Mouse (Mus musculus) embryonic facial prominence, embryonic 11.5 days (tissue): Measurements from ENCODE around the gene Smok3a. TPM values are rescaled to one million over a fixed set of nuclear protein-coding genes. Genes with fewer than 3 reads are reported as not detected.
"Not testable (repeated sequence)": the region's sequence is repeated elsewhere in the genome, so short reads cannot be mapped to it uniquely, and the experiment has no call there.

Experiments
- ATAC-seq: fragments of 200-750 bp; cut with Nextera tagmentation; replicated peaks from 2 replicates; pipeline ENCODE4 v1.8.0; 2017; ENCODE audit warnings: low read depth; ENCODE audit not compliant: insufficient number of reproducible peaks, low FRiP score, low TSS enrichment
- DNase-seq: peaks from one replicate; pipeline ENCODE4 v3.0.0-alpha.2; 2015; ENCODE audit warnings: low spot score
- H3K27ac ChIP-seq: fragments of 300-500 bp; sonication (generic); replicated peaks from 2 replicates; pipeline ENCODE4 v1.5.1; 2014; ENCODE audit warnings: mild to moderate bottlenecking, low read depth, low read length, control low read depth
- H3K27me3 ChIP-seq: fragments of 300-500 bp; sonication (generic); 2 replicates; pipeline ENCODE4 v1.6.1; 2014; ENCODE audit warnings: mild to moderate bottlenecking, low read length, moderate library complexity, mixed read lengths; ENCODE audit not compliant: control insufficient read depth, insufficient read depth
- H3K36me3 ChIP-seq: fragments of 300-500 bp; sonication (generic); replicated peaks from 2 replicates; pipeline ENCODE4 v1.6.1; 2014; ENCODE audit warnings: low read depth, mild to moderate bottlenecking, low read length, moderate library complexity, mixed read lengths; ENCODE audit not compliant: control insufficient read depth, insufficient read depth
- H3K4me1 ChIP-seq: fragments of 300-500 bp; sonication (generic); 2 replicates; pipeline ENCODE4 v1.6.1; 2014; ENCODE audit warnings: low read length, mixed read lengths; ENCODE audit not compliant: control insufficient read depth, insufficient read depth
- H3K4me2 ChIP-seq: fragments of 300-500 bp; sonication (generic); 2 replicates; pipeline ENCODE4 v1.6.1; 2014; ENCODE audit warnings: low read depth, mild to moderate bottlenecking, control low read depth, low read length, moderate library complexity
- H3K4me3 ChIP-seq: fragments of 300-500 bp; sonication (generic); 2 replicates; pipeline ENCODE4 v1.5.1; 2014; ENCODE audit warnings: low read depth, low read length, control low read depth
- H3K9ac ChIP-seq: fragments of 300-500 bp; sonication (generic); replicated peaks from 2 replicates; pipeline ENCODE4 v1.6.1; 2014; ENCODE audit warnings: mild to moderate bottlenecking, control low read depth, low read length
- H3K9me3 ChIP-seq: fragments of 300-500 bp; sonication (generic); replicated peaks from 2 replicates; pipeline ENCODE4 v1.6.1; 2016; ENCODE audit warnings: mild to moderate bottlenecking, low read length, inconsistent platforms, mixed read lengths; ENCODE audit not compliant: control insufficient read depth
- WGBS: fragments of 180-500 bp; shearing (Covaris S2); extraction: QIAGEN DNeasy Blood & Tissue Kit; methylation state at CpG from one replicate; pipeline ENCODE4 v1.1.7; 2014; 5-methylcytosine and 5-hydroxymethylcytosine counted together
- polyA plus RNA-seq: library from polyadenylated mRNA; unstranded; fragments of >200 nt; fragmentation: Nextera tagmentation; extraction: Ambion mirVana; gene quantifications from 2 replicates; pipeline ENCODE4 v1.2.1, GENCODE M21; 2014

Gene Smok3a
- not detected in 2 replicates for polyA plus RNA-seq

DNA sequence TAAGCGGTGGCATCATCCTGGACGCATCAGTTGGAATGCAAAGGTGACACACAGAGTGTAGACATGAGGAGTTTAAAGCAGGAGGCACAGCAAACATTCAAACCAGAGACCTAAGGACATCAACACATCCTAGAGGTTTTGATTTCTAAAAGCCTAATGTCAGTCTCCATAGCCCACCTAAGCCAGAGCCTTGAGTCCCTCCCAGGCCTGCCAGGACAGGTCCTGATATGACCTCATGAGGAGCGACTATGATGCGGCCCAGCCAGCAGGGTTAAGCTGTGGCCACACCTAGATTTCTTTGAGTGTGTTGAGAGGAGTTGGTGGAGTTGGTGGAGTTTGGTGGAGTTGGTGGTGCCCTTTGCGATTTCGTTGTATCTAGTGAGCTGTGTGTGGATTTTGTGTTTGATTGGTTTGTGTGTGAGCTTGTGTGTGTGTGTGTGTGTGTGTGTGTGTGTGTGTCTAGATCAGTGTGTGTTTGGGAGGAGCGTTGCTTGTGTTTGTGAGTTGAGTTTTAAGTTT is at the start of gene Smok3a, which contains the start of gene Smok3b:
TSS of gene Smok3a (plus strand) at position 301 of the 519 bp plus-strand sequence.
TSS of gene Smok3b (plus strand) at position 469 of the 519 bp plus-strand sequence.
- not testable (repeated sequence) for H3K9me3 ChIP-seq, DNase-seq, H3K9ac ChIP-seq, H3K27ac ChIP-seq, ATAC-seq, H3K36me3 ChIP-seq, H3K27me3 ChIP-seq, H3K4me3 ChIP-seq, H3K4me2 ChIP-seq, H3K4me1 ChIP-seq
- 84% methylated on average over 3 of the region's 7 CpGs for WGBS

DNA sequence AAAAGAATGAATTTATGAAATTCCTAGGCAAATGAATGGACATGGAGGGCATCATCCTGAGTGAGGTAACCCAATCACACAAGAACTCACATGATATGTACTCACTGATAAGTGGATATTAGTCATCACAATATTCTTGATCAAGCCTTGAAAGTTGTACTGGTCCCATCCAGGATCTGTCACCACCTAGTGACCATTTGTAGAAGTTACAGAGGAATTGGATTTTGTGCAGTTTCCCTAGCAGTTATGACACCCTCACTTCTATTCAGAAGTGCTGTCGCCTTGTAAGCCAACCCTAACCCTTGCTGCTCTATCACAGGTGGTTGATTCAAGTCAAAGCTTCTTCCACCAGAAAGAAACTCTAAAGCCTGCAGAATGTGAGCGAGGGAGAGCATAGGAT is 47.9 kb upstream of the Smok3a start:
- WGBS = 59% methylated on average over 2 of the region's 2 CpGs
- no peaks in the 10 kb centered on the region for H3K4me1 ChIP-seq
- no peak for ATAC-seq
- no peak overlapping the region for H3K4me3 ChIP-seq
- H3K9ac ChIP-seq = no peak overlapping the region
- H3K27ac ChIP-seq = no peak overlapping the region
- no peaks in the 10 kb centered on the region for H3K27me3 ChIP-seq
- no peaks in the 10 kb centered on the region for H3K36me3 ChIP-seq
- DNase-seq = no peak
- H3K9me3 ChIP-seq = no peaks in the 10 kb centered on the region
- H3K4me2 ChIP-seq = no peak overlapping the region

DNA sequence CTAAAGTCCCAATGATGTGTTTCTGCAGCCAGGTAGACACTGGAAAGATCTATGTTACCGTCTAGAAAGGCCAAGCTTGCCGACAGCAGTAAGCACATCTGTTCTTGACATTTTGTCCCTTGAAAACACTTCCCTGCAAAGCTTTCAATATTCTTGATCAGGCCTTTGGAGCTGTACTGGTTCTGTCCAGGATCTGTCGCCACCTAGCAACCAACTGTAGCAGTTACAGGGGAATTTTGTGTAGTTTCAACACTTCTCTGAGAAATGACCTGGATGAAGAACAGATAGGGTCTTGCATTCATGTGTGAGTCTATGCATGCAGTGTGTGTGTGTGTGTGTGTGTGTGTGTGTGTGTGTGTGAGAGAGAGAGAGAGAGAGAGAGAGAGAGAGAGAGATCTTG is 47.3 kb upstream of the Smok3a start:
- Histone ChIP-seq H3K36me3 (no peaks in the 10 kb centered on the region), H3K9ac (no peak overlapping the region), H3K27me3 (no peaks in the 10 kb centered on the region), H3K4me3 (no peak overlapping the region), H3K27ac (no peak overlapping the region), H3K4me1 (no peaks in the 10 kb centered on the region), H3K9me3 (no peaks in the 10 kb centered on the region), H3K4me2 (no peak overlapping the region)
- ATAC-seq = no peak
- no peak for DNase-seq
- WGBS = 53% methylated on average over 3 of the region's 3 CpGs

DNA sequence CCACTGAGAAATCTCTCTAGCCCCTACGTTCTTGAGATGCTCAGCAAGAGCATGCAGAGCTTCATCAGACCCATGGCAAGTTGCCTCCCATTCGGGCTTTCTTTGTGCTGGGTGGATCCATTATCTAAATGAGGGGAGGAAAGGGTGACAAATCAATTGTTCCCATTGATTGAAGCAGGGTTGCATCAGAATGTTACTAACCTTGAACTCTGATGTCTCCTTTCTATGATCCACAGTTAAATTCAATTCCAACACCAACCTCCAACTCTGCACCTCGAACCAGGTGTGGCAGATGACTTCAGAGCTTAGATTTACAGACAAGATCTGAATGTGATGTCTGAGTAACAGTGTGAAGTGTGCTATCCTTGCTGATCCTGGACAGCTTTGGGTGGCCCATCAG is 46.3 kb upstream of the Smok3a start:
- Histone ChIP-seq H3K9me3 (no peaks in the 10 kb centered on the region), H3K27ac (no peak overlapping the region), H3K27me3 (no peaks in the 10 kb centered on the region), H3K4me1 (no peaks in the 10 kb centered on the region), H3K36me3 (no peaks in the 10 kb centered on the region), H3K4me2 (no peak overlapping the region), H3K4me3 (no peak overlapping the region), H3K9ac (no peak overlapping the region)
- ATAC-seq (no peak), DNase-seq (no peak)
- WGBS = 58% methylated on average over 3 of the region's 3 CpGs

DNA sequence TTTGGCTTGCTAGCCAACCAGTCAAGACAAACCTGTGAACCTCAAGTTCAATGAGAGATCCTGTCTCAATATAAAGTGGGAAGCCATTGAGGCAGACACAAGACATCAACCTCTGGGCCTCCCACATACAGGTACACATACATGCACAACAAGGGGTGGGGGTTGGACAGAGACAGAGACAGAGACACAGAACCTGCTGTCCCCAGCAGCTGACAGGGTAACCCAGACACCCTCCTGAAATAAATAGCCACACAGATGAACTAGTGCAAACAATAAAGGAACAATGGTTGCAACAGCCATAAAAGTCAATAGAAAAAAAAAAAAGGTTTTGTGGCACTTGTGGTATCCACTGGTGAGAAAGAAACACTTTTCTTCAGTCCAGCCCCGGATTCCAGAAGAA is 45.6 kb upstream of the Smok3a start:
- H3K9me3 ChIP-seq = no peaks in the 10 kb centered on the region
- no peaks in the 10 kb centered on the region for H3K36me3 ChIP-seq
- H3K9ac ChIP-seq = no peak overlapping the region
- H3K27ac ChIP-seq = no peak overlapping the region
- DNase-seq (no peak), ATAC-seq (no peak)
- no peak overlapping the region for H3K4me3 ChIP-seq
- H3K4me2 ChIP-seq = no peak overlapping the region
- no peaks in the 10 kb centered on the region for H3K27me3 ChIP-seq
- no peaks in the 10 kb centered on the region for H3K4me1 ChIP-seq
- 50% methylated on average over 1 of the region's 1 CpGs for WGBS

DNA sequence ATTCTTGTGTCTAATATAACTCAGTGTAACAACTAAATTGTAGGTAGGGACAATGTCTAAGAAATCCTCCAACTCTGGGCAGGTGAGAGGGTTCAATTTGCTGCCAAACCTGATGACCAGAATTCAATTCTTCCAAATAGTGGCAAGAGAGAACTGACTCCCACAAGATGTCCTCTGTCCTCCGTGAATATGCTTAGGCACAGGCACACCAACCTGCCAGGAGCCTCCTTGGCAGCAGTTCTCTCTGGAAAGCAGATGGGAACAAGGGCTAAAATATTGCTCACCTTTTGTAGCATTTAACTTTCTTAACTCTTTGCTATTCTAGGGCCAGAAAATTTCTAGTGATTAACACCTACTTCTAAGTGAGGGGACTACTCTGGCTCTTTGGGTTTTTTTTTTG is 43.8 kb upstream of the Smok3a start:
- Histone ChIP-seq H3K36me3 (no peaks in the 10 kb centered on the region), H3K4me1 (no peaks in the 10 kb centered on the region), H3K4me2 (no peak overlapping the region), H3K27ac (no peak overlapping the region), H3K9ac (no peak overlapping the region), H3K27me3 (no peaks in the 10 kb centered on the region), H3K4me3 (no peak overlapping the region), H3K9me3 (no peaks in the 10 kb centered on the region)
- DNase-seq (no peak), ATAC-seq (no peak)
- WGBS = 24% methylated on average over 1 of the region's 1 CpGs

DNA sequence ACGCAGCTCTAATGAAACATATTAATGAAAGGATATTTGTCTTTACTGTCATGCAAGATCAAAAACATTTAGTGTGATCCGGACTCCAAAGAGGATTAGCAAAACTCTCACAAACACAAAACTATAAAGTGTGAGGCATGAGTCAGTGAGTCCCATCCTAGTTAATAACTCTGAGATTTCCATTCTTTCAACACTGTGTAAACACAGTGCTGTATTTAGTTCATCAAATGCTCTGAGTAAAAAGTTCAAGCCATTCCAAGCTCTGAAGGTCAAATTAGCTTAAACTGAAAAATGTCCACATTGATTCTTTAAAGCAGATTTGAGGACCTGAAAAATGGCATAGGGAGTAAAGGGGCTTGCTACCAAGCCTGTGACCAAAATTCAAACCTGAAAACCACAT is 42.0 kb upstream of the Smok3a start:
- DNase-seq (no peak), ATAC-seq (no peak)
- Histone ChIP-seq H3K27ac (no peak overlapping the region), H3K9ac (no peak overlapping the region), H3K4me3 (no peak overlapping the region), H3K9me3 (no peaks in the 10 kb centered on the region), H3K27me3 (no peaks in the 10 kb centered on the region), H3K4me2 (no peak overlapping the region), H3K4me1 (no peaks in the 10 kb centered on the region), H3K36me3 (no peaks in the 10 kb centered on the region)
- WGBS = 82% methylated on average over 2 of the region's 2 CpGs

DNA sequence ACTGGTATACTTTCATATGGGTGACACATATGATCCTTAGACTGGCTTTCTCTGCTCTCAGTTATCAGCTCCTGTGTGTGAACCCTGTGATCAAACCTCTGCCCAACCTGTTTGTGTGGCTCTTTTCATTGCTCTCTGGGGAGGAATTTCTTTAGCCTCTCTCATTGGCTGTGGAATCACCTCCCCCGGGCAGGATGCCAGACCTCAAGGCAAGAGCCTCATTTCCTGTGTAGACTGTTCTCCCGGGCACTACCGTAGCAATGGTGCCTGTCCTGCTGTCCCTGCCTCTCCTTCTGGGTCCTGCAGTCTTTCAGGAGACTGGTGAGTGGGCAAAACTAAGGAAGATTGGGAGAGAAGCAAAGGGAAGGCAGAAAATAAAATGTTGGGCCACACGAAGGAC is 39.8 kb upstream of the Smok3a start, which contains the start of gene Azgp1:
TSS of gene Azgp1 (plus strand) at position 221 of the 400 bp plus-strand sequence.
- H3K9me3 ChIP-seq = no peaks in the 10 kb centered on the region
- 69% methylated on average over 4 of the region's 4 CpGs for WGBS
- H3K36me3 ChIP-seq = no peaks in the 10 kb centered on the region
- no peak within 1 kb of the TSS for H3K27ac ChIP-seq
- H3K27me3 ChIP-seq = no peaks in the 10 kb centered on the region
- H3K4me1 ChIP-seq = no peaks in the 10 kb centered on the region
- DNase-seq = no peak
- H3K4me2 ChIP-seq = no peak within 1 kb of the TSS
- ATAC-seq = no peak
- no peak within 1 kb of the TSS for H3K4me3 ChIP-seq
- no peak within 1 kb of the TSS for H3K9ac ChIP-seq
